Mouse (Mus musculus): ENCODE results near the gene Zbtb44. TPM values are rescaled to one million over a fixed set of nuclear protein-coding genes. Genes with fewer than 3 reads are reported as not detected.

Zbtb44 gene
- polyA plus RNA-seq, 1 experiment from 2014 or later: 7.9 TPM

DNA sequence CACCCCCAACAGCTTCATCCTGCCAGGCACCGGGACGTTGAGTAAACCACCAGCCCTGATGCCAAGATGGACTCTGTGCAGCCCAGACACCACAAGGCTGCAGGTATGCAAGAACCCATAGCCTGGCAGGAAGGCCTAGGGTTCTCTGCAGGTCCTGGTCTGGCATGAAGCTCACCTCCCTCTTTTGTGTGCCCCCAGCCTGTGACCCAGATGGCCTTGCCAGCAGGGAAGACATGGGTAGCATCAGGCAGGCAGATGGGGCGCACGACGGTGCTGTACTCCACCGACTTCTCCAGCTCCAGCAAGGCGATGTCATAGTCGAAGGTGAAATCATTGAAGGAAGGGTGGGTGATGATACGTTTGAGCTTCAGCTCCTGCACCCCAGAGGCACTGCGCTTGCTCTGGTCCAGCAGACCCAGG lies 60.7 kb downstream of the Zbtb44 start:
- Histone ChIP-seq H3K9ac (no peak overlapping the region), H3K36me3 (no peaks in the 10 kb centered on the region), H3K27me3 (replicated peaks) (no peaks in the 10 kb centered on the region), H3K9me3 (no peaks in the 10 kb centered on the region), H3K4me2 (replicated peaks) (no peak overlapping the region), H3K27ac (no peak overlapping the region), H3K4me3 (replicated peaks) (no peak overlapping the region), H3K4me1 (replicated peaks) (no peaks in the 10 kb centered on the region)
- WGBS: 94% methylated on average over 10 of the region's 10 CpGs
- ATAC-seq: no peak

- no peak overlapping the region for H3K4me2 ChIP-seq (replicated peaks)
- ATAC-seq: no peak
- H3K9ac ChIP-seq: no peak overlapping the region
- no peak overlapping the region for H3K27ac ChIP-seq
- H3K4me1 ChIP-seq (replicated peaks): no peaks in the 10 kb centered on the region
- no peak overlapping the region for H3K4me3 ChIP-seq (replicated peaks)
- no peaks in the 10 kb centered on the region for H3K27me3 ChIP-seq (replicated peaks)
- H3K36me3 ChIP-seq: no peaks in the 10 kb centered on the region
- 88% methylated on average over 18 of the region's 18 CpGs for WGBS
- H3K9me3 ChIP-seq: no peaks in the 10 kb centered on the region
Observed at GRCm38 (mm10) chr9:31092111-31092832, 61.8 kb downstream of the Zbtb44 start.

DNA sequence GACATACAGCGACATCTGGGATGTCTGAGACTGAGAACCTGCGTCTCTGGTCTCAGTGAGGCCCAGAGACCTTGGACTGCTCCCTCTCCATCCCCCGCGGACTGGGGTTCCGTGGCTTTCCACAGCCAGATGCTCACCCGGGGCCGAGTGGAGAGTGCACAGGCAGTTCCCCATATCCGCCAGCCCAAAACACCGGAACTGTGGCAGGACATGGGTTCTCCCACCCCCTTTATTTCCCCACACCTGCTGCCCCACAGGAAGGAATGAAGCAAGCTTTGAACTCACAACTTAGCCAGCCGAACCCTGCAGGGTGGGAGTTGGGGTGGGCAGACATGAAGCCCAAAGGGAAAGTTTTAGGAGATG lies 62.4 kb downstream of the Zbtb44 start:
- Histone ChIP-seq H3K27me3 (replicated peaks) (no peaks in the 10 kb centered on the region), H3K9ac (no peak overlapping the region), H3K36me3 (no peaks in the 10 kb centered on the region), H3K4me1 (replicated peaks) (no peaks in the 10 kb centered on the region), H3K4me2 (replicated peaks) (no peak overlapping the region), H3K27ac (no peak overlapping the region), H3K9me3 (no peaks in the 10 kb centered on the region), H3K4me3 (replicated peaks) (no peak overlapping the region)
- ATAC-seq: no peak
- WGBS: 92% methylated on average over 10 of the region's 10 CpGs

DNA sequence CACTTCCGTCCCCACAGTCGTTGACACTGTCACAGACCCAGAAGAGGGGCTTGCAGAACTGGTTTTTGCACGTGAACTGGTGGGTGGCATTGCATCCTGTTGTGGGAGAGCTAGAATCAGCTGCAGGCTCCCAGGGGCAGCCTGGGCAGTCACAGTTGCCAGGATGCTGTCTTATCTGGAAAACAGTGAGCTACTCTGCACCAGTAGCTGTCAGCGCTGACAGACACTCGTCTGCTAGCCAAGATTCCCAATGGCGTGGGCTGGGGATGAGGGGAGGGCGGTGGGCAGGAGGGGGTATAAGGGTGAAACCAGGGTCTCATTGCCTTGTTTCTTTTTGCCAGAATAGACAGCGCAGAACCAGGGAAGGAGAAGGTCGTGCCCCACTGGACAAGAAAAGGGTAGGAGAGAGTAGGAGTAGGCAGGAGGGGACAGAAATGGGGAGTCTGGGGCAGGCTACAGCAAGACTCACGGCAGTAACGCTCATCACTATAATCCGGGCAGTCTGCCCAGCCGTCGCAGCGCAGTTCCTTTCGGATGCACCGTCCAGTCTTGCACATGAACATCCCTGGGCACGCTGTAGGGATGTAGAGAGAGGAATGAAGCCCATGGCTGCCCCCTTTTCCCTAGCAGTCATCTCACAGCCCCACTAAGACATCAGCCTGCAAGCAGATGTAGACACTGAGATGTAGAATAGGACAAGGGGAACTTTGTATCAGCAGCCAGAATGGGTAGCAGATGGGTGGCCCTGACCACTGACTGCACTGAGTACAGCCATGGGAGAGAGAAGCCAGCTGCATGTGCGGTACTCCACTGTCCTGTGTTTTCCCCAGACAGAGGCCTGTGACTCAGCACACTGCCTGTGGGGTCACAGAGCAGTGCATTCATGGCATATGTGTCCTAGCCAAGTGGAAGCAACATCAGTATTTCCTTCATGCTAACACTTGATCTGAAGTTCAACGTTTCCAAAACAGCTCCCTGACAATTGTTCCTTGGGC lies 66.9 kb downstream of the Zbtb44 start:
- no peaks in the 10 kb centered on the region for H3K9me3 ChIP-seq
- no peak for ATAC-seq
- no peak overlapping the region for H3K9ac ChIP-seq
- H3K4me3 ChIP-seq (replicated peaks): no peak overlapping the region
- H3K27me3 ChIP-seq (replicated peaks): no peaks in the 10 kb centered on the region
- WGBS: 78% methylated on average over 20 of the region's 20 CpGs
- peaks cover 5% of the 10 kb centered on the region; the same call in 1 of the 2 replicates for H3K36me3 ChIP-seq
- H3K4me1 ChIP-seq (replicated peaks): no peaks in the 10 kb centered on the region
- H3K27ac ChIP-seq: no peak overlapping the region
- H3K4me2 ChIP-seq (replicated peaks): no peak overlapping the region

- ATAC-seq: no peak
- Histone ChIP-seq H3K36me3 (peaks cover 5% of the 10 kb centered on the region; the same call in 1 of the 2 replicates), H3K27me3 (replicated peaks) (no peaks in the 10 kb centered on the region), H3K4me2 (replicated peaks) (no peak overlapping the region), H3K4me3 (replicated peaks) (no peak overlapping the region), H3K9me3 (no peaks in the 10 kb centered on the region), H3K4me1 (replicated peaks) (no peaks in the 10 kb centered on the region), H3K9ac (no peak overlapping the region), H3K27ac (no peak overlapping the region)
- 75% methylated on average over 6 of the region's 6 CpGs for WGBS
Observed at GRCm38 (mm10) chr9:31098118-31098517, 67.7 kb downstream of the Zbtb44 start.

DNA sequence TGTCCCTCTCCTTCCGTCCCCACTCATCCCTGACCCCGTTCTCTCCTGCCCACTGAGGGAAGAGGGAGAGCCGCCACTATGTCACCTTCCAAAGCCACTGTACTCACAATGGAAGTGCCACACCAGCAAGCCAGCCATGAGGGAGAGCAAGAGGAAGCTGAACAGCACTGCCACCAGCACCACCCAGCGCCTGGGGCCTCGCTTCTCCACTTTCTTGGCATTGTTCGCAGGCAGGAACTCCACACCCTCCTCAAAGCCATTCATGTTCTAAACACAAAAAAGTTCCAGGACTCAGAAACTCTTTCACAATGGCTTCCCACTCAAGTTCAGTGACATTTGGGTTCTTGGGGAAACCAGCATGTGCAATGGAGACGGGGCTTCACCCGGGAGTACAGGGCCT lies 78.0 kb downstream of the Zbtb44 start:
- Histone ChIP-seq H3K4me1 (replicated peaks) (no peaks in the 10 kb centered on the region), H3K27ac (no peak overlapping the region), H3K4me3 (replicated peaks) (no peak overlapping the region), H3K9me3 (no peaks in the 10 kb centered on the region), H3K36me3 (0 out of 2 replicates have a peak, but pooled peaks cover 5% of the 10 kb centered on the region), H3K9ac (no peak overlapping the region), H3K4me2 (replicated peaks) (no peak overlapping the region), H3K27me3 (replicated peaks) (no peaks in the 10 kb centered on the region)
- ATAC-seq: no peak
- 85% methylated on average over 8 of the region's 8 CpGs for WGBS

DNA sequence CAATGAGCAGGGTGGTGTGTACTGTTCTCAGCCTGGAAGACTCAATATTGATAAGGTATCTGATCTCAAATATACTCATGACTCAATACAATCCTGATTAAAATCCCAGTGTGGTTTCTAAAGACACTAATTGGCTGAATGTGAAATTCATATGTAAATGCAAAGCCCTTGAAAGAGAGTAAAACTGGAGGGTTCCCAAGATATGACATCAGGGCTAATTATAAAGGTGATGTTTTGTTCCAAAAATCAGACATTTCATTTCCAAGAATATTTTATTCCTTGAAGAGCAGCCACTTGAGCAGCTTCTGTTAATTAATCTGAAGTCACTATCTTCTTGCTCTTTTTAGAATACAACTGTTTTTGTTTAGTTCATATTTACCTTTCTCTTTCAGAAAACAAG lies 85.1 kb downstream of the Zbtb44 start:
- no peak for ATAC-seq
- Histone ChIP-seq H3K9ac (no peak overlapping the region), H3K36me3 (no peaks in the 10 kb centered on the region), H3K4me1 (replicated peaks) (peaks cover 16% of the 10 kb centered on the region), H3K4me3 (replicated peaks) (no peak overlapping the region), H3K27me3 (replicated peaks) (no peaks in the 10 kb centered on the region), H3K27ac (no peak overlapping the region), H3K9me3 (no peaks in the 10 kb centered on the region), H3K4me2 (replicated peaks) (no peak overlapping the region)

DNA sequence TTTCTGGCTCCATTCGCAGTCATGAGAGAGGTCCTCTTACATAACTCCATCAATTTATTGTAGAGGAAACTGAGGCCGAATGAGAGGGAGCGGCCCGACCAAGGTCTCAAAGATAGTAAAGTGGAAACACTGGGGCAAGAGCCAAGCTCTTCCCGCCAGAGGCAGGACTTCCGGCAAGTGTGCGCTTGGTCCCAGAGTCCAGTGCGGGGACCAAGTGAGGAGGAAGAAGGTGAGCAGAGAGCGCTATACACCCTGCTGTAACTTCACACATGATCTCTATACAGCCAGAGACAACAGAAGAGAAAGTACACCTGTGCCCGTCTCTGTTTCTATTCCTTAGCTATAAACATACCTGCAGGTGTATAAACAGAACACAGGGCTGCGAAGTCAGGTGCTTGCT lies 86.6 kb downstream of the Zbtb44 start:
- 81% methylated on average over 11 of the region's 11 CpGs for WGBS
- no peak overlapping the region for H3K9ac ChIP-seq
- H3K9me3 ChIP-seq: no peaks in the 10 kb centered on the region
- no peak overlapping the region for H3K27ac ChIP-seq
- H3K4me1 ChIP-seq (replicated peaks): peaks cover 16% of the 10 kb centered on the region
- peak; percentile 34; the same call in 1 of the 2 replicates for ATAC-seq
- no peaks in the 10 kb centered on the region for H3K36me3 ChIP-seq
- H3K4me3 ChIP-seq (replicated peaks): no peak overlapping the region
- H3K27me3 ChIP-seq (replicated peaks): no peaks in the 10 kb centered on the region
- H3K4me2 ChIP-seq (replicated peaks): no peak overlapping the region

DNA sequence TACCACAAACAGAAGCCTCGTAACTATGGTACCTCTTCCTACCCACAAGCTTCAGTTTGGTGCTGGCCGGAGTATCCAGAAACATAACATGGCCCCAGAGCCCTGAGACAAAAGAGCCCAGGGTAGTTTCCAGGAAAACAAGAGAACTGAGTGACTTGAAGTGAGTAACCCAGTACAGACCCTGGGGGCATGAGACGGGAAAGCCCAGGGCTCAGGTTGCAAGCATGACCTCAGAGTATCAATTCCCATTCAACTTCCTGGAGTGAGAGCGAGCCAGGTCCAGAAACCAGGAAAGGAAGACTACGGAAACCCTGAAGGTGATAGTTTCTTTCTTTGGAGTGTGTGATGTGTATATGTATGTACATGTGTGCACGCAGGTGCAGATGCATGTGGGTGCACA lies 87.0 kb downstream of the Zbtb44 start:
- Histone ChIP-seq H3K9me3 (no peaks in the 10 kb centered on the region), H3K9ac (no peak overlapping the region), H3K4me3 (replicated peaks) (no peak overlapping the region), H3K4me1 (replicated peaks) (peaks cover 16% of the 10 kb centered on the region), H3K27ac (no peak overlapping the region), H3K4me2 (replicated peaks) (no peak overlapping the region), H3K27me3 (replicated peaks) (no peaks in the 10 kb centered on the region), H3K36me3 (no peaks in the 10 kb centered on the region)
- no peak for ATAC-seq
- 81% methylated on average over 6 of the region's 6 CpGs for WGBS

DNA sequence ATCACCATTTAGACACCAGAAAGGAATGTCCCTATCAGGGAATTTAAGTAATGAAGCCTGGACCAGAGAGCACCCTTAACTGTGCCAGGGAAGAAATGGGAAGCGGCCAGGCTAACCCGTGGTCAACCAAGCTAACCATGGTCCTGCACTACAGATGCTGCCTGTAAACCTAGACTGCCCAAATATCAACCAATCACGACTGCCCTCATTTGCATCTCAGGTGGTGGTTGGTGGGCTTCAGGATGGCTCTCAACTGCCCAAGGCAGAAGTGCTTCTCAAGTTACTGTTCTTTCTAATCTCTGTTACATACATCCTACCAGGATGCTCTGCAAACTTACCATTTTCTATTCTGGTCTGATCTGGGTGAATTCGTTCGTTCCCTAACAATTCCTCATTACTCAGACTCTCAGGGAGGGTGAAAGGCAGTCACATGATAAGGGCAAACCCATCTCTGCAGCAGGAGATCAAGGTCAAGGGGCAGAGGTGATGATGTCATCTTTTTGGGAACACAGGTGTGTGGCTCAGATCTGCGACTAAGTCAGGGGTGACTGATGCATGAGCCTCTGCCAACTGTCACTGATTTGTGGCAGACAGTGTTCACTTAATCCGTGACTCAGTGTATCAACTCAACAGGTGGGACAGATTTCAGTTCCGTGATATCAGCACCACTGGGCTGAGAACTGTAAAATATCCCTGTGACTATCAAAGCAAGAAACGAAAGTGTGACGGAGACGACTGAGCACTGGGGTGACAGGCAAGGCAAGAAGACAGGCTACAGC lies 88.3 kb downstream of the Zbtb44 start:
- Histone ChIP-seq H3K9me3 (no peaks in the 10 kb centered on the region), H3K4me2 (replicated peaks) (peak overlapping the region; percentile 26; the same call in 1 of the 2 replicates), H3K27me3 (replicated peaks) (no peaks in the 10 kb centered on the region), H3K9ac (no peak overlapping the region), H3K4me1 (replicated peaks) (peaks cover 16% of the 10 kb centered on the region), H3K27ac (0 out of 2 replicates have a peak overlapping the region, but pooled peaks have one; percentile 45), H3K36me3 (no peaks in the 10 kb centered on the region), H3K4me3 (replicated peaks) (no peak overlapping the region)
- ATAC-seq: peak; percentile 64
- 29% methylated on average over 11 of the region's 11 CpGs for WGBS

DNA sequence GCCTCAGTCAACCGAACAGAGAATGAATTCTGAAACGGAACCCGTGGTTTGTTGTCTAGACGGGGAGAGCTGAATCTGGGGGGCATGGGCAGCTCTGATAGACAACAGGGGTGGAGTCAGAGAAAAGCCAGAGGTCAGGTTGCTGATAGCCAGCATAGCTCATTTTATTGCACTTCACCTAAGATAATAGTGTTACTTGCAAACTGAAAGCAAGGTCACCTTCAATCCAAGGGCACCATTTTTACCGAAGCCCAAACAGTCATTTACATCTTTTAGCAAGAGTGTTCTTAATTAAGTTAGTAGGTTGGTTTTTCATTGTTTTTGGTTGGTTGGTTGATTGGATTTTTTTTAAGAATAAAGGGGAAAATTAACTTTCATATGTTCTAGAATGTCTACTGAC lies 89.0 kb downstream of the Zbtb44 start:
- H3K27me3 ChIP-seq (replicated peaks): no peaks in the 10 kb centered on the region
- no peaks in the 10 kb centered on the region for H3K9me3 ChIP-seq
- H3K27ac ChIP-seq: peak overlapping the region; percentile 45; the same call in 1 of the 2 replicates
- H3K4me2 ChIP-seq (replicated peaks): peak overlapping the region; percentile 26; the same call in 1 of the 2 replicates
- WGBS: 46% methylated on average over 5 of the region's 5 CpGs
- H3K4me1 ChIP-seq (replicated peaks): peaks cover 16% of the 10 kb centered on the region
- 0 out of 2 replicates have a peak, but pooled peaks have one; percentile 8 for ATAC-seq
- H3K4me3 ChIP-seq (replicated peaks): no peak overlapping the region
- H3K9ac ChIP-seq: no peak overlapping the region
- no peaks in the 10 kb centered on the region for H3K36me3 ChIP-seq
